Mouse (Mus musculus): ENCODE data around the gene Eif5a2. TPM values are rescaled to one million over a fixed set of nuclear protein-coding genes. Genes with fewer than 3 reads are reported as not detected.
"Not testable (repeated sequence)": the region's sequence is repeated elsewhere in the genome, so short reads cannot be mapped to it uniquely, and the experiment has no call there.

Eif5a2 gene
- polyA plus RNA-seq, 1 experiment from 2014 or later, result 10.1 TPM

- Histone ChIP-seq H3K27ac (ENCODE audit: low read depth, low read length) (no peak overlapping the region), H3K4me1 (ENCODE audit: control insufficient read depth, insufficient read depth, low read depth, low read length) (no peaks in the 10 kb centered on the region), H3K4me3 (ENCODE audit: low read length) (no peak overlapping the region), H3K36me3 (ENCODE audit: control insufficient read depth, insufficient read depth, low read length) (no peaks in the 10 kb centered on the region), H3K9ac (ENCODE audit: low read depth, low read length) (no peak overlapping the region), H3K4me2 (ENCODE audit: low read length) (no peak overlapping the region), H3K27me3 (replicated peaks; ENCODE audit: control insufficient read depth, insufficient read depth, low read length) (no peaks in the 10 kb centered on the region), H3K9me3 (ENCODE audit: control insufficient read depth, low read length) (no peaks in the 10 kb centered on the region)
- 58% methylated on average over 8 of the region's 8 CpGs for WGBS
- ATAC-seq, result no peak; the same call in 1 of the 2 replicates
Observed at GRCm38 (mm10) chr3:28761225-28761789, 19.8 kb upstream of the Eif5a2 start.

DNA sequence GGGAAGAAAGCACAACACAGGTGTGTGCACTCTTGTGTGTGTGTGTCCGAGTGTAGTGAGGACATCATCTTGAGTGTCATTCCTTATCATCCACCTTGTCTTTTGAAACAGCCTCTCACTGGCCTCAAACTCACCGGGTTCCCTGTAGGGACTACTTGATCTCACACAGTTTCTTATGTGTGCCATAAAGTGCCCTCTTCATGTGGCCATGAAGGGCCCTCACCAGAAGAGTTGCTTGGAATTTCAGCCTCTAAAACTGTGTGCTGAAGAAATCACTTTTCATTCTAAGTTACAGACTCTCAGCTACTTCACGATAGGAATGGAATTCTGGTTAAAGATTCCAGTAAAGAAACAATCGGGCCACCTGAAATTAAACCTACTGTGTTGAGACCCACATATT is 14.1 kb upstream of the Eif5a2 start:
- Histone ChIP-seq H3K36me3 (ENCODE audit: control insufficient read depth, insufficient read depth, low read length) (no peaks in the 10 kb centered on the region), H3K9me3 (ENCODE audit: control insufficient read depth, low read length) (no peaks in the 10 kb centered on the region), H3K27ac (ENCODE audit: low read depth, low read length) (no peak overlapping the region), H3K9ac (ENCODE audit: low read depth, low read length) (no peak overlapping the region), H3K4me3 (ENCODE audit: low read length) (no peak overlapping the region), H3K27me3 (replicated peaks; ENCODE audit: control insufficient read depth, insufficient read depth, low read length) (no peaks in the 10 kb centered on the region), H3K4me2 (ENCODE audit: low read length) (no peak overlapping the region), H3K4me1 (ENCODE audit: control insufficient read depth, insufficient read depth, low read depth, low read length) (no peaks in the 10 kb centered on the region)
- WGBS, result 91% methylated on average over 4 of the region's 4 CpGs
- ATAC-seq, result no peak

- no peak for ATAC-seq
- Histone ChIP-seq H3K9ac (ENCODE audit: low read depth, low read length) (no peak overlapping the region), H3K4me1 (ENCODE audit: control insufficient read depth, insufficient read depth, low read depth, low read length) (no peaks in the 10 kb centered on the region), H3K4me2 (ENCODE audit: low read length) (no peak overlapping the region), H3K27ac (ENCODE audit: low read depth, low read length) (no peak overlapping the region), H3K4me3 (ENCODE audit: low read length) (no peak overlapping the region), H3K9me3 (ENCODE audit: control insufficient read depth, low read length) (no peaks in the 10 kb centered on the region), H3K36me3 (ENCODE audit: control insufficient read depth, insufficient read depth, low read length) (no peaks in the 10 kb centered on the region), H3K27me3 (replicated peaks; ENCODE audit: control insufficient read depth, insufficient read depth, low read length) (no peaks in the 10 kb centered on the region)
- 89% methylated on average over 3 of the region's 3 CpGs for WGBS
Observed at GRCm38 (mm10) chr3:28768222-28768621, 12.9 kb upstream of the Eif5a2 start.

DNA sequence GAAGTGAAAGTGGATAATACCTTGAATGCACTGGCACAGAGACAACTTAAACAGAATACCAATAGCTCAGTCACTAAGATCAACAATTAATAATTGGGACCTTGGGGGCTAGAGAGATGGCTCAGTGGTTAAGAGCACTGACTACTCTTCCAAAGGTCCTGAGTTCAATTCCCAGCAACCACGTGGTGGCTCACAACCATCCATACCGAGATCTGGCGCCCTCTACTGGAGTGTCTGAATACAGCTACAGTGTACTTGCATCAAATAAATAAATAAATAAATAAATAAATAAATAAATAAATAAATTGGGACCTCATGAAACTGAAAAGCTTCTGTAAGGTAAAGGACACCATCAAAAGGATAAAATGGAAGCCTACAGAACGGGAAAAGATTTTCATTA is 8.2 kb upstream of the Eif5a2 start:
- not testable (repeated sequence) for H3K4me1 ChIP-seq (ENCODE audit: control insufficient read depth, insufficient read depth, low read depth, low read length); H3K27ac ChIP-seq (ENCODE audit: low read depth, low read length); ATAC-seq; H3K4me2 ChIP-seq (ENCODE audit: low read length); H3K27me3 ChIP-seq (replicated peaks; ENCODE audit: control insufficient read depth, insufficient read depth, low read length); H3K36me3 ChIP-seq (ENCODE audit: control insufficient read depth, insufficient read depth, low read length); H3K4me3 ChIP-seq (ENCODE audit: low read length); H3K9ac ChIP-seq (ENCODE audit: low read depth, low read length); H3K9me3 ChIP-seq (ENCODE audit: control insufficient read depth, low read length)
- 63% methylated on average over 4 of the region's 4 CpGs for WGBS

- Histone ChIP-seq H3K9me3 (ENCODE audit: control insufficient read depth, low read length) (no peaks in the 10 kb centered on the region), H3K4me3 (ENCODE audit: low read length) (no peak overlapping the region), H3K27ac (ENCODE audit: low read depth, low read length) (no peak overlapping the region), H3K4me1 (ENCODE audit: control insufficient read depth, insufficient read depth, low read depth, low read length) (no peaks in the 10 kb centered on the region), H3K9ac (ENCODE audit: low read depth, low read length) (no peak overlapping the region), H3K36me3 (ENCODE audit: control insufficient read depth, insufficient read depth, low read length) (no peaks in the 10 kb centered on the region), H3K27me3 (replicated peaks; ENCODE audit: control insufficient read depth, insufficient read depth, low read length) (no peaks in the 10 kb centered on the region; the same call in 1 of the 2 replicates), H3K4me2 (ENCODE audit: low read length) (no peak overlapping the region)
- ATAC-seq, result no peak
- 93% methylated on average over 7 of the region's 7 CpGs for WGBS
Observed at GRCm38 (mm10) chr3:28775361-28775760, 5.7 kb upstream of the Eif5a2 start.

DNA sequence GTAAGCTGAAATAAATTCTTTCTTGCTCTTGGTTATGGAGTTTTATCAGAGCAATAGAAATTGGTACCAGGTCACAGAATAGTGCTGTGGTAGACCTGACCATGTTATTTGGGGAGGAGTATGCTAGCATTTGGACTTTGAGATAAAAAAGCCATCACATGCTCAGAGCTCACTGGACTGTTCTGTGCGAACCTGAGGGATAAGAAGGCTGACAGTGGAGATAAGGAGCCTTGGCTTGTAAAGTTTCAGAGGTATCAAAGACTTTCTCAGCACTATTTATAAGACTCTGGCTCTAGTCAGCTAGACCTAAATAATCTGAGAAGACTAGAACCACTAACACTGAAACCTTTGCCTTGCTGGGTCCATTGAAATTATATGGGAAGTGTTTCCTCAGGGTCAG is 5.1 kb upstream of the Eif5a2 start:
- WGBS, result 97% methylated on average over 1 of the region's 1 CpGs

DNA sequence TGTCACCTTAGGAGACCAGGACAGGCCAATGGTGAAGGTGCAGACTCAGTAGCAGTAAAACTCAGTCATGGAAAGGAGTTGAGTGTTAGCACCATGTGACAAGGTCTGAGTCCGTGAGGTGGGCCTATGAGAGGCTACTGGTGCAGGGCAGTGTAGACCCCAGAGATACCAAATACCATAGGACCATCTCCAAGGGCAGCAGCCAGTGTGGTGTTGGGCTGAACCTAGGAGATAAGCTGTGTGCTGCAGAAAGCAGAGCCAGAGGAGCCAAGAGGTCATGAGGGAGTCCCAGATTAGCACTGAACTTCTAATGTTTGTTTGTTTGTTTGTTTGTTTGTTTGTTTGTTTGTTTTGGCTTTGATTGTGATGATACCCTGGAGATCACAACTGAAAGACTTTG is 4.6 kb upstream of the Eif5a2 start:
- H3K27me3 ChIP-seq (replicated peaks; ENCODE audit: control insufficient read depth, insufficient read depth, low read length), result no peaks in the 10 kb centered on the region; the same call in 1 of the 2 replicates
- WGBS, result 89% methylated on average over 1 of the region's 1 CpGs
- H3K27ac ChIP-seq (ENCODE audit: low read depth, low read length), result no peak overlapping the region
- H3K9ac ChIP-seq (ENCODE audit: low read depth, low read length), result no peak overlapping the region
- no peak overlapping the region for H3K4me2 ChIP-seq (ENCODE audit: low read length)
- ATAC-seq, result no peak
- H3K36me3 ChIP-seq (ENCODE audit: control insufficient read depth, insufficient read depth, low read length), result no peaks in the 10 kb centered on the region
- H3K4me3 ChIP-seq (ENCODE audit: low read length), result no peak overlapping the region
- H3K4me1 ChIP-seq (ENCODE audit: control insufficient read depth, insufficient read depth, low read depth, low read length), result peaks cover 3% of the 10 kb centered on the region; the same call in 1 of the 2 replicates
- no peaks in the 10 kb centered on the region for H3K9me3 ChIP-seq (ENCODE audit: control insufficient read depth, low read length)

More for the DNA sequence above, 5.1 kb upstream of the Eif5a2 start:
- no peak overlapping the region for H3K27ac ChIP-seq (ENCODE audit: low read depth, low read length)
- no peaks in the 10 kb centered on the region; the same call in 1 of the 2 replicates for H3K27me3 ChIP-seq (replicated peaks; ENCODE audit: control insufficient read depth, insufficient read depth, low read length)
- no peaks in the 10 kb centered on the region for H3K36me3 ChIP-seq (ENCODE audit: control insufficient read depth, insufficient read depth, low read length)
- H3K9me3 ChIP-seq (ENCODE audit: control insufficient read depth, low read length), result no peaks in the 10 kb centered on the region
- no peak overlapping the region for H3K4me2 ChIP-seq (ENCODE audit: low read length)
- peaks cover 3% of the 10 kb centered on the region; the same call in 1 of the 2 replicates for H3K4me1 ChIP-seq (ENCODE audit: control insufficient read depth, insufficient read depth, low read depth, low read length)
- no peak overlapping the region for H3K9ac ChIP-seq (ENCODE audit: low read depth, low read length)
- no peak for ATAC-seq
- no peak overlapping the region for H3K4me3 ChIP-seq (ENCODE audit: low read length)

DNA sequence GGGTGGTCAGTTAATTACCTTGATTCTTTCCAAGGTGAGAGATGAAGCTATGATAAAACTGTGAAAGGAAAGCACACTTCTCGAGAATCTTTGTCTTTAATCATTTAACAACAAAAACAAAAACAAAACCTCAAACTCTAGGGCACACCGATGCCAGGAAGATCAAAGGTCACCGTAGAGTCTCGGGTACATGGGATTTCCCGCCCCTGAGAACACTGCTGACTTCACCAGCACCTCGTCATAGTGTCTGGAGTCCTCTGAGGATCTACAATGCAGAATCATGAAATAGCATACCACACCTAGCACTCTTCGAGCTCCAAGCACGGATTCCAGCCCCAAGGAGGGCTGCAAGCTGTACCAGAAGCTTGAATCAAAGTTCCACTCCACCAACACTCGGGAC is 565 bp upstream of the Eif5a2 start:
- peak; percentile 16 for ATAC-seq
- peak overlapping the region; percentile 93 for H3K4me3 ChIP-seq (ENCODE audit: low read length)
- no peaks in the 10 kb centered on the region for H3K9me3 ChIP-seq (ENCODE audit: control insufficient read depth, low read length)
- peaks cover 7% of the 10 kb centered on the region for H3K4me1 ChIP-seq (ENCODE audit: control insufficient read depth, insufficient read depth, low read depth, low read length)
- no peaks in the 10 kb centered on the region for H3K36me3 ChIP-seq (ENCODE audit: control insufficient read depth, insufficient read depth, low read length)
- H3K27ac ChIP-seq (ENCODE audit: low read depth, low read length), result no peak overlapping the region
- 77% methylated on average over 9 of the region's 9 CpGs for WGBS
- peak overlapping the region; percentile 99 for H3K4me2 ChIP-seq (ENCODE audit: low read length)
- H3K9ac ChIP-seq (ENCODE audit: low read depth, low read length), result no peak overlapping the region
- no peaks in the 10 kb centered on the region; the same call in 1 of the 2 replicates for H3K27me3 ChIP-seq (replicated peaks; ENCODE audit: control insufficient read depth, insufficient read depth, low read length)

- WGBS, result under 1% methylated on average over 27 of the region's 41 CpGs
Observed at GRCm38 (mm10) chr3:28781422-28781821, 346 bp downstream of the Eif5a2 start.

More at GRCm38 (mm10) chr3:28781422-28781821, 346 bp downstream of the Eif5a2 start:
- H3K4me2 ChIP-seq (ENCODE audit: low read length), result peak overlapping the region; percentile 99
- peak overlapping the region; percentile 93 for H3K4me3 ChIP-seq (ENCODE audit: low read length)
- no peaks in the 10 kb centered on the region for H3K36me3 ChIP-seq (ENCODE audit: control insufficient read depth, insufficient read depth, low read length)
- H3K9me3 ChIP-seq (ENCODE audit: control insufficient read depth, low read length), result no peaks in the 10 kb centered on the region
- no peaks in the 10 kb centered on the region; the same call in 1 of the 2 replicates for H3K27me3 ChIP-seq (replicated peaks; ENCODE audit: control insufficient read depth, insufficient read depth, low read length)
- H3K9ac ChIP-seq (ENCODE audit: low read depth, low read length), result peak overlapping the region; percentile 78
- no peak overlapping the region for H3K27ac ChIP-seq (ENCODE audit: low read depth, low read length)
- ATAC-seq, result no peak
- peaks cover 7% of the 10 kb centered on the region for H3K4me1 ChIP-seq (ENCODE audit: control insufficient read depth, insufficient read depth, low read depth, low read length)

All from hindbrain, embryonic 16.5 days (tissue).